In genomic region chr14:7809043-7809955, GRCm38 (mm10) we compare ENCODE assay signal across 18 mouse cellular contexts. TPM values are rescaled to one million over a fixed set of nuclear protein-coding genes. Genes with fewer than 3 reads are reported as not detected.
DNase-seq lines count a peak whose midpoint lies in the region; ATAC-seq and TF ChIP-seq lines count a peak whose summit lies in the region.
"Had no signal": no experiment of that assay in that cellular context is flagged by ENCODE, and none has a peak within 500 bp of the region (broad histone marks: within the 10 kb centered on the region; RNA-seq: fewer than 3 reads in every experiment).

No protein-coding gene starts in this region.

- no peaks in the 10 kb centered on the region for H3K27me3 ChIP-seq in lung, embryonic 16.5 days (ENCODE audit: control insufficient read depth, insufficient read depth, low read depth, low read length)
- H3K27me3 ChIP-seq in myocyte (ENCODE audit: control insufficient read depth, insufficient read depth, insufficient read length), result no peaks in the 10 kb centered on the region
- H3K27me3 ChIP-seq: embryonic facial prominence, embryonic 13.5 days; limb, embryonic 12.5 days had no signal

- no peak overlapping the region for H3K9ac ChIP-seq in lung, embryonic 16.5 days (ENCODE audit: low read length)
- H3K9ac ChIP-seq: embryonic facial prominence, embryonic 13.5 days; limb, embryonic 12.5 days had no signal

- TF ChIP-seq POLR2A in myocyte (IDR thresholded peaks at IDR 0.05; ENCODE audit: insufficient read length, low read depth), result peak; percentile 22

- H3K4me2 ChIP-seq in lung, embryonic 16.5 days (ENCODE audit: low read depth, low read length), result no peak overlapping the region
- peak overlapping the region; percentile 86 for H3K4me2 ChIP-seq in myocyte (ENCODE audit: low read depth)
- H3K4me2 ChIP-seq: embryonic facial prominence, embryonic 13.5 days; limb, embryonic 12.5 days had no signal

- 61% methylated on average over 12 of the region's 12 CpGs for WGBS in lung, embryonic 16.5 days

- ATAC-seq in lung, embryonic 16.5 days (ENCODE audit: low read depth), result peak; percentile 54; the same call in 1 of the 2 replicates
- ATAC-seq: hindbrain, postnatal 0 days had no signal

- H3K27ac ChIP-seq in lung, embryonic 16.5 days (ENCODE audit: low read length), result no peak overlapping the region
- H3K27ac ChIP-seq: embryonic facial prominence, embryonic 13.5 days; hindbrain, postnatal 0 days; layer of hippocampus, adult 2 months; limb, embryonic 12.5 days; macrophage had no signal

- no peaks in the 10 kb centered on the region for H3K79me2 ChIP-seq in myocyte (ENCODE audit: control insufficient read depth, insufficient read depth)

- no peak for DNase-seq in lung, postnatal 10 days
- peak; percentile 42 for DNase-seq in MN1 (ENCODE audit: low spot score)
- peak; percentile 57 to 58 for DNase-seq in heart, adult 9 months (ENCODE audit: low spot score in 2 of 2)
- no peak for DNase-seq in right cerebral cortex, postnatal 36 days (ENCODE audit: low spot score in 2 of 2)
- no peak for DNase-seq in thymus, postnatal 14 days
- no peak for DNase-seq in layer of hippocampus, postnatal 36 days
- DNase-seq: adrenal gland, postnatal 25 days; cerebellum, adult 8-10 months; right cerebral cortex, postnatal 25 days had no signal

- H3K9me3 ChIP-seq in lung, embryonic 16.5 days (ENCODE audit: control insufficient read depth, low read length), result no peaks in the 10 kb centered on the region
- H3K9me3 ChIP-seq: embryonic facial prominence, embryonic 13.5 days had no signal

- H3ac ChIP-seq in myocyte (ENCODE audit: control insufficient read depth, insufficient read length), result no peak overlapping the region

- peaks cover 2% of the 10 kb centered on the region; the same call in 1 of the 2 replicates for H3K4me1 ChIP-seq in lung, embryonic 16.5 days (replicated peaks; ENCODE audit: control insufficient read depth, insufficient read depth, low read length)
- H3K4me1 ChIP-seq: limb, embryonic 12.5 days had no signal

- H3K4me3 ChIP-seq in lung, embryonic 16.5 days (ENCODE audit: low read length), result no peak overlapping the region
- no peak overlapping the region for H3K4me3 ChIP-seq in myocyte
- H3K4me3 ChIP-seq: embryonic facial prominence, embryonic 13.5 days; layer of hippocampus, adult 2 months; limb, embryonic 12.5 days had no signal

- no peaks in the 10 kb centered on the region for H3K36me3 ChIP-seq in lung, embryonic 16.5 days (ENCODE audit: control insufficient read depth, insufficient read depth, low read length)
- H3K36me3 ChIP-seq in myocyte (ENCODE audit: control insufficient read depth, insufficient read depth), result no peaks in the 10 kb centered on the region
- H3K36me3 ChIP-seq: embryonic facial prominence, embryonic 13.5 days; limb, embryonic 12.5 days had no signal

TF ChIP-seq in myocyte, 11 proteins besides CTCF, POLR2A, EP300 and RAD21:
- TF ChIP-seq SRF (IDR thresholded peaks at IDR 0.05; ENCODE audit: control insufficient read depth, insufficient read length, low read depth) (peak; percentile 91), CEBPB (IDR thresholded peaks at IDR 0.05; ENCODE audit: insufficient read depth, poor library complexity, severe bottlenecking) (no peak), USF1 (IDR thresholded peaks at IDR 0.05; ENCODE audit: low read depth) (no peak)

RNA-seq across cellular contexts. Expression of gene Flnb, which starts 8.5 kb away (rescaled TPM):
- 15.2 and 16.0 TPM in 2 replicates for polyA plus RNA-seq in lung, embryonic 16.5 days (2015; fragmentation: Nextera tagmentation; extraction: Ambion mirVana)
- 54.5 TPM for polyA plus RNA-seq in myocyte (2012; fragmentation: generic; extraction: Trizol)
- 10 to 100 TPM; 37.0 to 73.4 TPM for total RNA-seq in layer of hippocampus, postnatal 36 days (2021)

RNA-seq across cellular contexts. Expression of gene Gm26661, which starts 17.9 kb away (rescaled TPM):
- not detected in 2 replicates for polyA plus RNA-seq in lung, embryonic 16.5 days (2015; fragmentation: Nextera tagmentation; extraction: Ambion mirVana)
- not detected for polyA plus RNA-seq in myocyte (2012; fragmentation: generic; extraction: Trizol)
- total RNA-seq in layer of hippocampus, postnatal 36 days (2021), result not detected
- total RNA-seq: adrenal gland, postnatal 25 days; gastrocnemius, adult 18-20 months; hindbrain, postnatal 0 days; layer of hippocampus, adult 2 months had no signal
- polyA plus RNA-seq: embryonic facial prominence, embryonic 13.5 days; limb, embryonic 12.5 days; macrophage; thymus, postnatal 0 days had no signal

Comparison
In these comparisons a context has a peak if more than half of its experiments do, and no peak if none do; other contexts are left out.
1. DNase-seq: peak in MN1 (single experiment) and heart, adult 9 months (2 of 2); none in lung, postnatal 10 days (single experiment), right cerebral cortex, postnatal 36 days (0 of 2), thymus, postnatal 14 days (single experiment) and layer of hippocampus, postnatal 36 days (0 of 2).